Mouse (Mus musculus) stomach, embryonic 16.5 days (tissue): ENCODE measurements around the gene Rab27a. TPM values are rescaled to one million over a fixed set of nuclear protein-coding genes. Genes with fewer than 3 reads are reported as not detected.

ENCODE experiments used
- ATAC-seq: fragments of 200-750 bp; cut with Nextera tagmentation; 2 replicates; pipeline ENCODE4 v1.8.0; 2017; ENCODE audit warnings: moderate number of reproducible peaks, moderate TSS enrichment; ENCODE audit not compliant: insufficient read depth, low FRiP score
- H3K27ac ChIP-seq: fragments of 300-500 bp; sonication (generic); 2 replicates; pipeline ENCODE4 v1.5.1; 2014; ENCODE audit warnings: low read length
- H3K27me3 ChIP-seq: fragments of 300-500 bp; sonication (generic); 2 replicates; pipeline ENCODE4 v1.6.1; 2014; ENCODE audit warnings: low read length, control low read depth, mixed read lengths; ENCODE audit not compliant: control insufficient read depth, insufficient read depth
- H3K36me3 ChIP-seq: fragments of 300-500 bp; sonication (generic); 2 replicates; pipeline ENCODE4 v1.6.1; 2014; ENCODE audit warnings: low read length; ENCODE audit not compliant: control insufficient read depth, insufficient read depth
- H3K4me1 ChIP-seq: fragments of 300-500 bp; sonication (generic); 2 replicates; pipeline ENCODE4 v1.6.1; 2014; ENCODE audit warnings: low read length, control low read depth, mixed read lengths; ENCODE audit not compliant: control insufficient read depth, insufficient read depth
- H3K4me2 ChIP-seq: fragments of 300-500 bp; sonication (generic); 2 replicates; pipeline ENCODE4 v1.6.1; 2014; ENCODE audit warnings: low read depth, low read length, mixed read lengths
- H3K4me3 ChIP-seq: fragments of 300-500 bp; sonication (generic); replicated peaks from 2 replicates; pipeline ENCODE4 v1.5.1; 2014; ENCODE audit warnings: mild to moderate bottlenecking, low read length
- H3K9ac ChIP-seq: fragments of 300-500 bp; sonication (generic); 2 replicates; pipeline ENCODE4 v1.6.1; 2014; ENCODE audit warnings: low read length
- H3K9me3 ChIP-seq: fragments of 300-500 bp; sonication (generic); replicated peaks from 2 replicates; pipeline ENCODE4 v1.6.1; 2016; ENCODE audit warnings: low read length, control low read depth; ENCODE audit not compliant: control insufficient read depth
- WGBS: fragments of 180-500 bp; shearing (Covaris S2); extraction: QIAGEN DNeasy Blood & Tissue Kit; methylation state at CpG from one replicate; pipeline ENCODE4 v1.1.7; 2014; 5-methylcytosine and 5-hydroxymethylcytosine counted together
- polyA plus RNA-seq: library from polyadenylated mRNA; unstranded; fragments of >200 nt; fragmentation: Nextera tagmentation; extraction: Ambion mirVana; gene quantifications from 2 replicates; pipeline ENCODE4 v1.2.1, GENCODE M21; 2015

Gene Rab27a
- 23.3 and 27.7 TPM in 2 replicates for polyA plus RNA-seq

DNA sequence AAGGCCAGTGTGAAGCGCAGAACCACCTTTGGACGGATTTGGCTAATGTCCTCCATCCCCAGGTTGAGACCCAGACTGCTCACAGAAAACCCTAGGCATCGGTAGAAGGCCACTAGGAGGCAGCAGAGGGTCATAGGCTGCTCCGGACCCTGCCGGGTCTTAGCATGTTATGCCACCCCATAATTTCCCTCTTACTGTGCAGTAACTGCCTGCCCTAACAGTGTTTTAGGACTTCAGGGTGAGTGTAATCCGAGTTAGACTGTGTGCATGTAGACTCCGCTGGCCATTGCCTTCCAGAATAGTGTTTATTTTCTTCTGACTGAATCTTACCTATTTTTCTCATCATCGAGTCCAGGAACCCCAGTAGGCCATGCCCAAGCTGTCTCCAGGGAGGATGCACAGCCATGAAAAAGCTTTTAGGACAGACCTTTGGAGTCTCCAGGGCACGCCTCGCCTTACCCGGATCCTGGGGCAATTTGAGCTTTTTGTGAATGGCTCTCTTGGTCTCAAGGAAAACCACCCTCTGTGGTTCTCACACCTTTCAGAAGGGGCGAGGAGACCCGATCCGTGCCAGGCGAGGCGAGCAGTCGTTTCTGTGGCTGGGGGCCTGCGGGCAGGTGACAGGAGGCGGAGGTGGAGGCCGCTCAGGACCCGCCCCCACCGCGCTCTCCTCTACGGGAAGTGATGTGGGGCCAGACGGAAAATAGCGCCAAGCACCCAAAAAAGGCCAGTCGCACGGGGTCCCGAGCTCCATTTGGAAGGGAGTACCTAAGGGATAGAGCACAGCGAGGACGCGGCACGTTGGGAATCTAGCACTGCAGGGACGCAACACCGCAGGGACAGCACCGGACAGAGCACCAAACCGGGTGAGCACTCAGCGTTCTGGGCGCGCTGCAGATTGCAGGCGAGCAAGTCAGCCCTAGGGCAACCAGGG is at the start of gene Rab27a:
TSS of gene Rab27a (plus strand) at position 709 of the 934 bp plus-strand sequence.
- Histone ChIP-seq H3K9ac (peak within 1 kb of the TSS; percentile 82), H3K4me3 (peak within 1 kb of the TSS; percentile 61), H3K27me3 (no peaks in the 10 kb centered on the region), H3K4me1 (peaks cover 17% of the 10 kb centered on the region), H3K36me3 (no peaks in the 10 kb centered on the region), H3K4me2 (peak within 1 kb of the TSS; percentile 99), H3K9me3 (no peaks in the 10 kb centered on the region), H3K27ac (peak within 1 kb of the TSS; percentile 75)
- peak; percentile 81 for ATAC-seq
- WGBS: 1% methylated on average over 41 of the region's 41 CpGs

DNA sequence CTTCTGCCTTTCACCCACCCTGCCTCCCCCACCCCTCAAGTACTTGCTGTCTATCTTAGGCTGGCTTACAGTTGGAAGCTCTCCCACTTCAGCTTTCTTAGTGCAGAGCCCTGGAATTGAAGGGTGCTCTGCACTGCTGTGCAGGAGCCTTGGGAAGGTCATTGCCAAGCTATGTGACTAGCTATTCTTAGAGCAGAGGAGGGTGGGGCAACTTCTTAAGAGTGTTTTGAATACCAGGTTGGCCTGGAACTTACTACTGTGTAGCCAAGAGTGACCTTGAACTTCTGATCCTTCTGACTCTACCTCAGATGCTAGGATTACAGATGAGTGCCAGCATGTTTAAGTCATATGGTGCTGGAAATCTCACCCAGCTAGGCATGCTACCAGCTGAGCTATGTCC is 48.5 kb upstream of the Rab27a start:
- no peaks in the 10 kb centered on the region for H3K4me1 ChIP-seq
- H3K9me3 ChIP-seq: no peaks in the 10 kb centered on the region
- H3K4me2 ChIP-seq: no peak overlapping the region
- no peaks in the 10 kb centered on the region for H3K36me3 ChIP-seq
- H3K4me3 ChIP-seq: no peak overlapping the region
- no peak overlapping the region for H3K9ac ChIP-seq
- H3K27me3 ChIP-seq: no peaks in the 10 kb centered on the region
- no peak overlapping the region for H3K27ac ChIP-seq
- no peak for ATAC-seq

- no peak for ATAC-seq
- 75% methylated on average over 7 of the region's 7 CpGs for WGBS
These were observed 47.8 kb upstream of the Rab27a start for GRCm38 (mm10) chr9:72996806-72997205.

GRCm38 (mm10) chr9:73000487-73000886 is 44.2 kb upstream of the Rab27a start:
- no peaks in the 10 kb centered on the region for H3K4me1 ChIP-seq
- ATAC-seq: no peak
- H3K4me3 ChIP-seq: no peak overlapping the region
- H3K9ac ChIP-seq: no peak overlapping the region
- 64% methylated on average over 2 of the region's 2 CpGs for WGBS
- no peaks in the 10 kb centered on the region for H3K27me3 ChIP-seq
- H3K36me3 ChIP-seq: no peaks in the 10 kb centered on the region
- no peak overlapping the region for H3K4me2 ChIP-seq
- no peaks in the 10 kb centered on the region for H3K9me3 ChIP-seq
- H3K27ac ChIP-seq: no peak overlapping the region

More at GRCm38 (mm10) chr9:72996806-72997205, 47.8 kb upstream of the Rab27a start:
- no peak overlapping the region for H3K4me3 ChIP-seq
- no peaks in the 10 kb centered on the region for H3K36me3 ChIP-seq
- no peaks in the 10 kb centered on the region for H3K9me3 ChIP-seq
- H3K27me3 ChIP-seq: no peaks in the 10 kb centered on the region
- H3K9ac ChIP-seq: no peak overlapping the region
- H3K4me1 ChIP-seq: no peaks in the 10 kb centered on the region
- no peak overlapping the region for H3K4me2 ChIP-seq
- no peak overlapping the region for H3K27ac ChIP-seq

DNA sequence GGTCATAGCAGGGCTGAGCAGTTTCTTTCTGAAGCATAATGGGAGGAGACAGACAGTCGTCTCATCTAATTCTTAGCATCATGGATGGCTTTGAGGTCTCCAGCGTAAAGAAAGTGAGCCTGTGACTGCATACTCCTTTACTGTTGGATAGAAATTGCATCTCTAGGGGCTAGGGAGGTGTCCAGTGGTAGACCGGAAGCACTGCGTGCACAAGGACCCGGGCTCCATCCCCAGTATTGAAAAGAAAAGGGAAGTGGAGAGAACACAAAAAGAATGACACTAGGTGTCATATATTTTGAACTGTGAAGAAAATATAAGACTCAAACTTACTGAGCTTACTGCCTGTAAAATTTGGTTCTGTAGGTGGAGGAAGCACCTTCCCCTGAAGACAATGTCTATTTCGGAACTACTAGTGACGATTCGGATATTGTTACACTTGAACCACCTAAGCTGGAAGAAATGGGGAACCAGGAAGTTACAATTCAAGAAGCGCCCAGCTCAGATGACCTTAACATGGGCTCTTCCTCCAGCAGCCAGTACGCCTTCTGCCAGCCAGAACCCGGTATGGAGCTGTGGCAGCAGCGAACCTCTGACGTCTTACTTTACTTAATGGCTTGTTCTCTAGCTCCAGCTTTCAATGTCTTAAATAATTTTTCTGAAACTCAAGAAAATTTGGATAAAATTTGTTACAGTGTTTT is 43.2 kb upstream of the Rab27a start:
- Histone ChIP-seq H3K4me3 (no peak overlapping the region), H3K9ac (no peak overlapping the region), H3K4me2 (no peak overlapping the region), H3K4me1 (no peaks in the 10 kb centered on the region), H3K27ac (no peak overlapping the region), H3K36me3 (no peaks in the 10 kb centered on the region), H3K9me3 (no peaks in the 10 kb centered on the region), H3K27me3 (no peaks in the 10 kb centered on the region)
- 82% methylated on average over 13 of the region's 13 CpGs for WGBS
- ATAC-seq: no peak

DNA sequence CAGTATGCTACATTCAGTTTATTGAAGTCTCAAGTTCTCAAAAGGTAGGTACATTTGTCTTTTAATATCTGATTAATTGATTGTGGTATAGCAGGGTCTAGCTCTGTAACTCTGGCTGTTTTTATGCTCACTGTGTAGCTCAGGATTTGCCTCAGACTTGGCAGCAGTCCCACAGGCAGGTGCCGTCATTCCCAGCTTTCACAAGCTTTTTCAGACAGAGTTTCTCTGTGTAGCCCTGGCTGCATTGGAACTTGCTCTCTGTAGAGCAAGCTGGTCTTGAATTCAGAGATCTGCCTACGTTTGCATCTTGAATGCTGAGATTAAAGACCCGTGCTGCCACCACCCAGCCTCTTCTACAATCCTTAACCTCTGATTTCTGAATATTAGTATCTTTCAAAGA is 42.5 kb upstream of the Rab27a start:
- 51% methylated on average over 3 of the region's 3 CpGs for WGBS
- H3K27ac ChIP-seq: no peak overlapping the region
- no peak overlapping the region for H3K4me3 ChIP-seq
- H3K4me1 ChIP-seq: no peaks in the 10 kb centered on the region
- H3K9me3 ChIP-seq: no peaks in the 10 kb centered on the region
- no peaks in the 10 kb centered on the region for H3K36me3 ChIP-seq
- no peaks in the 10 kb centered on the region for H3K27me3 ChIP-seq
- H3K9ac ChIP-seq: no peak overlapping the region
- H3K4me2 ChIP-seq: no peak overlapping the region
- peak; percentile 25; the same call in 1 of the 2 replicates for ATAC-seq

GRCm38 (mm10) chr9:73004076-73004475 is 40.6 kb upstream of the Rab27a start:
- Histone ChIP-seq H3K4me1 (no peaks in the 10 kb centered on the region), H3K36me3 (no peaks in the 10 kb centered on the region), H3K4me3 (no peak overlapping the region), H3K9me3 (no peaks in the 10 kb centered on the region), H3K9ac (no peak overlapping the region), H3K4me2 (no peak overlapping the region), H3K27ac (no peak overlapping the region), H3K27me3 (no peaks in the 10 kb centered on the region)
- 82% methylated on average over 8 of the region's 8 CpGs for WGBS
- no peak for ATAC-seq

GRCm38 (mm10) chr9:73005106-73005505 is 39.5 kb upstream of the Rab27a start:
- no peaks in the 10 kb centered on the region for H3K36me3 ChIP-seq
- no peak overlapping the region for H3K4me2 ChIP-seq
- no peaks in the 10 kb centered on the region for H3K27me3 ChIP-seq
- H3K9me3 ChIP-seq: no peaks in the 10 kb centered on the region
- WGBS: 83% methylated on average over 6 of the region's 6 CpGs
- no peak overlapping the region for H3K9ac ChIP-seq
- no peak overlapping the region for H3K4me3 ChIP-seq
- H3K27ac ChIP-seq: no peak overlapping the region
- H3K4me1 ChIP-seq: no peaks in the 10 kb centered on the region
- no peak for ATAC-seq

- Histone ChIP-seq H3K36me3 (no peaks in the 10 kb centered on the region), H3K9ac (no peak overlapping the region), H3K9me3 (no peaks in the 10 kb centered on the region), H3K4me2 (no peak overlapping the region), H3K4me3 (no peak overlapping the region), H3K27me3 (no peaks in the 10 kb centered on the region), H3K4me1 (no peaks in the 10 kb centered on the region), H3K27ac (no peak overlapping the region)
- 97% methylated on average over 3 of the region's 3 CpGs for WGBS
- ATAC-seq: no peak
These were observed 38.5 kb upstream of the Rab27a start for GRCm38 (mm10) chr9:73006175-73006574.
